Mouse (Mus musculus) CH12.LX (cell line): ENCODE measurements around the gene Cd2. TPM values are rescaled to one million over a fixed set of nuclear protein-coding genes. Genes with fewer than 3 reads are reported as not detected.

Experiments
- DNase-seq: peaks from one replicate; pipeline ENCODE4 v3.0.0-alpha.2; 2013; ENCODE audit errors: extremely low read depth
- H3K27ac ChIP-seq: 2 replicates; pipeline ENCODE4 v1.5.1; 2012; ENCODE audit warnings: low read depth, mild to moderate bottlenecking, control low read depth, moderate library complexity; ENCODE audit not compliant: insufficient read depth
- H3K27me3 ChIP-seq: replicated peaks from 2 replicates; pipeline ENCODE3; 2012; ENCODE audit warnings: inconsistent platforms
- H3K36me3 ChIP-seq, 2 experiments: replicated peaks in 1 of 2; 2 replicates each; pipeline versions ENCODE3 to v1.6.1; 2012; ENCODE audit warnings: inconsistent platforms in 1 of 2, low read length in 1 of 2, mild to moderate bottlenecking in 1 of 2, mixed read lengths in 1 of 2, moderate library complexity in 1 of 2; ENCODE audit not compliant: control insufficient read depth in 1 of 2, insufficient read depth in 1 of 2
- H3K4me1 ChIP-seq, 2 experiments: 2 replicates each; pipeline ENCODE4 v1.6.1; 2012; ENCODE audit warnings: inconsistent platforms in 1 of 2, moderate library complexity in 1 of 2; ENCODE audit not compliant: insufficient read depth in 2 of 2, control insufficient read depth in 1 of 2
- H3K4me2 ChIP-seq: 2 replicates; pipeline ENCODE4 v1.6.1; 2012; ENCODE audit warnings: low read depth, mild to moderate bottlenecking, control low read depth; ENCODE audit not compliant: poor library complexity, insufficient read depth, severe bottlenecking
- H3K4me3 ChIP-seq, 3 experiments: fragments of 150-350 bp in 1 of 3; sonication (generic) in 1 of 3; replicated peaks in 1 of 3; 2 replicates each; pipeline versions ENCODE3 to v1.5.1; 2011 to 2012; ENCODE audit warnings: low read depth in 2 of 3, low read length in 2 of 3, mild to moderate bottlenecking in 2 of 3, moderate library complexity in 2 of 3, control low read depth in 1 of 3, improper control_type of control experiment in 1 of 3, inconsistent platforms in 1 of 3, mixed read lengths in 1 of 3; ENCODE audit not compliant: poor library complexity in 1 of 3
- H3K79me2 ChIP-seq: replicated peaks from 2 replicates; pipeline ENCODE4 v1.6.1; 2012; ENCODE audit warnings: mild to moderate bottlenecking, moderate library complexity; ENCODE audit not compliant: control insufficient read depth, poor library complexity, insufficient read depth, severe bottlenecking; ENCODE audit errors: extremely low read depth
- H3K9ac ChIP-seq: 2 replicates; pipeline ENCODE4 v1.6.1; 2012; ENCODE audit warnings: low read depth, mild to moderate bottlenecking, control low read depth, moderate library complexity; ENCODE audit not compliant: insufficient read depth
- H3K9me3 ChIP-seq: replicated peaks from 2 replicates; pipeline ENCODE3; 2012; ENCODE audit warnings: low read length, inconsistent platforms, mixed read lengths
- BHLHE40 ChIP-seq: IDR thresholded peaks from 2 replicates; pipeline ENCODE4 v1.6.1; 2011; ENCODE audit warnings: mild to moderate bottlenecking, low read depth, low read length, improper control_type of control experiment
- CHD1 ChIP-seq: IDR thresholded peaks from 2 replicates; pipeline ENCODE4 v1.6.1; 2012; ENCODE audit warnings: low read depth, low read length, improper control_type of control experiment, inconsistent platforms
- CHD2 ChIP-seq: IDR thresholded peaks from 2 replicates; pipeline ENCODE4 v1.6.1; 2011; ENCODE audit warnings: low read length, improper control_type of control experiment
- CTCF ChIP-seq, 2 experiments: IDR thresholded peaks in 1 of 2; conservative IDR thresholded peaks in 1 of 2; 2 replicates each; pipeline ENCODE4 v1.5.1; 2011 to 2012; ENCODE audit warnings: low read depth in 2 of 2, low read length in 2 of 2, improper control_type of control experiment in 1 of 2, inconsistent platforms in 1 of 2, mild to moderate bottlenecking in 1 of 2, moderate library complexity in 1 of 2
- ELF1 ChIP-seq: IDR thresholded peaks from 2 replicates; pipeline ENCODE4 v1.6.1; 2014; ENCODE audit warnings: low read depth, mild to moderate bottlenecking, inconsistent platforms, low read length, improper control_type of control experiment
- GABPA ChIP-seq: IDR thresholded peaks from 2 replicates; pipeline ENCODE4 v1.6.1; 2012; ENCODE audit warnings: low read depth, low read length, improper control_type of control experiment, inconsistent platforms; ENCODE audit not compliant: insufficient replicate concordance
- HCFC1 ChIP-seq: IDR thresholded peaks from 2 replicates; pipeline ENCODE4 v1.6.1; 2012; ENCODE audit warnings: low read depth, mild to moderate bottlenecking, inconsistent platforms, low read length, improper control_type of control experiment
- MAFK ChIP-seq: IDR thresholded peaks from 2 replicates; pipeline ENCODE4 v1.6.1; 2011; ENCODE audit warnings: low read length, improper control_type of control experiment; ENCODE audit not compliant: insufficient replicate concordance
- PAX5 ChIP-seq: IDR thresholded peaks from 2 replicates; pipeline ENCODE4 v1.6.1; 2012; ENCODE audit warnings: low read length, inconsistent platforms, mixed read lengths
- POLR2A ChIP-seq: IDR thresholded peaks from 2 replicates; pipeline ENCODE4 v1.6.1; 2011; ENCODE audit warnings: low read depth, mild to moderate bottlenecking, improper control_type of control experiment, low read length
- POLR2AphosphoS2 ChIP-seq: IDR thresholded peaks from 2 replicates; pipeline ENCODE4 v1.6.1; 2011; ENCODE audit warnings: low read depth, low read length, improper control_type of control experiment
- RAD21 ChIP-seq: IDR thresholded peaks from 2 replicates; pipeline ENCODE4 v1.6.1; 2011; ENCODE audit warnings: low read depth, mild to moderate bottlenecking, low read length, improper control_type of control experiment, moderate library complexity
- SMC3 ChIP-seq: IDR thresholded peaks from 2 replicates; pipeline ENCODE4 v1.6.1; 2011; ENCODE audit warnings: low read depth, low read length, improper control_type of control experiment
- UBTF ChIP-seq: IDR thresholded peaks from 2 replicates; pipeline ENCODE4 v1.6.1; 2012; ENCODE audit warnings: low read depth, mild to moderate bottlenecking, inconsistent platforms, low read length, improper control_type of control experiment, moderate library complexity
- USF1 ChIP-seq: IDR thresholded peaks from 2 replicates; pipeline ENCODE4 v1.6.1; 2014; ENCODE audit warnings: low read depth, mild to moderate bottlenecking, inconsistent platforms, low read length, improper control_type of control experiment
- USF2 ChIP-seq: conservative IDR thresholded peaks from 2 replicates; pipeline ENCODE4 v1.6.1; 2011; ENCODE audit warnings: low read depth, low read length, improper control_type of control experiment
- ZNF384 ChIP-seq: IDR thresholded peaks from 2 replicates; pipeline ENCODE4 v1.6.1; 2012; ENCODE audit warnings: low read depth, low read length, improper control_type of control experiment, inconsistent platforms
- dilution Hi-C: fragments of 300-500 bp; cut with MboI; formaldehyde crosslinking; loops from 2 replicates; pipeline ENCODE4 v1.14.3; 2020; ENCODE audit warnings: low sequenced_read_pairs; ENCODE audit not compliant: extremely low pct_unique_long_range_greater_than_20kb, extremely low pct_ligation_motif_present
- in situ Hi-C: fragments of 300-500 bp; cut with MboI; formaldehyde crosslinking; loops from 3 replicates; pipeline ENCODE4 v1.14.3; 2019; ENCODE audit warnings: low sequenced_read_pairs, low pct_ligation_motif_present, low pct_unique_long_range_greater_than_20kb, mixed read lengths
- polyA plus RNA-seq: library from polyadenylated mRNA; unstranded; fragments of >175 nt; gene quantifications from 2 replicates; pipeline ENCODE4 v1.2.1, GENCODE M21; 2012; ENCODE audit warnings: low read depth; ENCODE audit not compliant: insufficient read length
- total RNA-seq, 2 experiments: library from RNA; depleted of rRNA; stranded (reverse); fragments of 300-350 nt in 1 of 2; fragments of >200 nt in 1 of 2; gene quantifications; 2 replicates each; pipeline ENCODE4 v1.2.3; 2012 to 2014

The Cd2 gene
- total and polyA plus RNA-seq, 3 experiments, result 9.5 to 35.0 (median 18.0) TPM

GRCm38 (mm10) chr3:101265561-101266091 lies 22.1 kb downstream of the Cd2 start:
- Histone ChIP-seq H3K4me3 (no peak overlapping the region), H3K27me3 (no peaks in the 10 kb centered on the region), H3K9me3 (peaks cover 6% of the 10 kb centered on the region), H3K4me2 (no peak overlapping the region), H3K9ac (no peak overlapping the region), H3K4me1 (peaks cover 2 to 18% of the 10 kb centered on the region in 2 experiments; a peak in 2 of 4 replicates), H3K36me3 (no peaks in the 10 kb centered on the region), H3K79me2 (no peaks in the 10 kb centered on the region), H3K27ac (no peak overlapping the region)
- TF ChIP-seq CHD1 (no peak), PAX5 (no peak), ZNF384 (no peak), HCFC1 (no peak)
- DNase-seq, result no peak
- dilution Hi-C loops, result no loop called here
- in situ Hi-C loops, result no loop called here

DNA sequence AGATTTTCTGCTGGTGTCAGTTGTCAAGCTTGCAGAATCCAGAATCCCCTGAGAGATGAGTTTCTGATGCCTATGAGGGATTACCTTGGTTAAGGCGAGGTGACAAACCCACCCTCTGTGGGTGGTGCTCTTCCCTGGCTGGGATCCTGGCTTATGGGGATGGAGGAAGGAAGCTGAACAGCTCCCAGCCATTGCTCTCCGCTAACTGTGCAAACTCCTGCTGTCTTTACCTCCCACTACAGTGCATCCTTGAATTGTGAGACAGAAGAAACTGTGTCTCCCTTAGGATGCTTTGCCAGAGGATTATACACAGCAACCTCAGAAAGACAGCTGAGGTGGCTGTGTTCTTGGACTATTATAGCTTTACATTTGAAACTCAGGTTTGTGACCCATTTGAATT lies 28.8 kb downstream of the Cd2 start:
- dilution Hi-C loops, result no loop called here
- Histone ChIP-seq H3K27me3 (no peaks in the 10 kb centered on the region), H3K9me3 (peaks cover 6% of the 10 kb centered on the region), H3K4me3 (no peak overlapping the region), H3K79me2 (no peaks in the 10 kb centered on the region), H3K27ac (no peak overlapping the region), H3K4me2 (no peak overlapping the region), H3K9ac (no peak overlapping the region), H3K36me3 (no peaks in the 10 kb centered on the region), H3K4me1 (peaks cover 2 to 15% of the 10 kb centered on the region in 2 experiments; a peak in 2 of 4 replicates)
- no peak for TF ChIP-seq PAX5
- no peak for TF ChIP-seq SMC3
- no peak for TF ChIP-seq USF1
- TF ChIP-seq RAD21, result no peak
- no peak for TF ChIP-seq MAFK
- TF ChIP-seq GABPA, result no peak
- TF ChIP-seq UBTF, result no peak
- no peak for TF ChIP-seq USF2
- TF ChIP-seq BHLHE40, result no peak
- TF ChIP-seq CTCF (conservative IDR thresholded peaks at IDR 0.05 in 1 of 2, IDR thresholded peaks at IDR 0.05 in 1 of 2; ENCODE audit: low read depth in 2 of 2, low read length in 2 of 2), result no peak
- no peak for TF ChIP-seq CHD2
- no peak for TF ChIP-seq POLR2A
- TF ChIP-seq ELF1, result no peak
- no peak for TF ChIP-seq HCFC1
- TF ChIP-seq POLR2AphosphoS2, result no peak
- DNase-seq, result no peak
- in situ Hi-C loops, result no loop called here
